Mouse (Mus musculus) heart, postnatal 4 days (tissue): Measurements from ENCODE around the gene Pard6b. TPM values are rescaled to one million over a fixed set of nuclear protein-coding genes. Genes with fewer than 3 reads are reported as not detected.

Experiments used
- DNase-seq: peaks from one replicate; pipeline ENCODE4 v3.0.0; 2021
- microRNA-seq, 2 experiments: library from miRNA; unstranded; fragments of <30 nt; microRNA quantifications; one replicate each; pipeline ENCODE4 v1.2.0; 2021 to 2022
- total RNA-seq, 2 experiments: library from RNA; stranded (reverse); gene quantifications; 2 replicates each; pipeline ENCODE4 v1.2.3; 2021

Gene Pard6b
- total RNA-seq, 2 experiments from 2014 or later = 4.0 to 4.5 TPM

GRCm38 (mm10) chr2:168143794-168144193, 63.0 kb downstream of the Pard6b start:
- no peak for DNase-seq

- peak; percentile 56 for DNase-seq
Observed at GRCm38 (mm10) chr2:168145437-168145836, 64.6 kb downstream of the Pard6b start.

GRCm38 (mm10) chr2:168147722-168148432, 67.1 kb downstream of the Pard6b start:
- no peak for DNase-seq

GRCm38 (mm10) chr2:168149241-168149640, 68.4 kb downstream of the Pard6b start:
- DNase-seq = no peak

Small RNA genes within 50 kb of the gene (microRNA-seq; reads per million reads assigned to microRNA genes)
- 0 reads per million in 2 experiments for gene Gm24327

Other genes starting within 250 kb of the Pard6b start
- 10 to 100 TPM; 37.7 to 38.1 TPM for gene Ptpn1, start 148.9 kb upstream of the Pard6b start, total RNA-seq
- gene Ripor3, start 70.4 kb upstream of the Pard6b start, total RNA-seq = under 1 TPM; 0.45 to 0.91 TPM
- 10 to 100 TPM; 69.1 to 70.2 TPM for gene Adnp, start 126.1 kb downstream of the Pard6b start, total RNA-seq
- 10 to 100 TPM; 23.0 to 32.3 TPM for gene Gm20716, start 149.4 kb downstream of the Pard6b start, total RNA-seq
- gene Dpm1, start 149.6 kb downstream of the Pard6b start, total RNA-seq = 10 to 100 TPM; 50.8 to 60.8 TPM
- gene Mocs3, start 149.6 kb downstream of the Pard6b start, total RNA-seq = 1 to 10 TPM; 6.7 to 8.1 TPM
- gene Kcng1, start 200.7 kb downstream of the Pard6b start, total RNA-seq = under 1 TPM in 1 of 2 experiments, not detected in 1; 0.07 TPM